ENCODE assay signal across 13 mouse cellular contexts in genomic region chr1:126317874-126318607, GRCm38 (mm10).
A peak's percentile ranks its signal among the peaks of the same experiment; 100 is the strongest.
DNase-seq lines count a peak whose midpoint lies in the region; ATAC-seq and TF ChIP-seq lines count a peak whose summit lies in the region.
"Had no signal": no experiment of that assay in that cellular context is flagged by ENCODE, and none has a peak within 500 bp of the region (broad histone marks: within the 10 kb centered on the region; RNA-seq: fewer than 3 reads in every experiment).

No protein-coding gene starts in this region.

- TF ChIP-seq EP300 in stomach, postnatal 0 days (optimal IDR thresholded peaks at IDR 0.05) = no peak

- 65% methylated on average over 11 of the region's 11 CpGs for WGBS in heart, embryonic 11.5 days (ENCODE audit: insufficient replicate concordance)
- WGBS in stomach, embryonic 15.5 days = 69% methylated on average over 11 of the region's 11 CpGs
- 76% methylated on average over 11 of the region's 11 CpGs for WGBS in stomach, postnatal 0 days
- 23% methylated on average over 11 of the region's 11 CpGs for WGBS in liver, embryonic 13.5 days (ENCODE audit: insufficient replicate concordance)

- intact Hi-C loops in heart, postnatal 10 days (cut with DNase I) = no loop called here

- H3K4me2 ChIP-seq in heart, embryonic 11.5 days = no peak overlapping the region; the same call in 1 of the 2 replicates
- no peak overlapping the region for H3K4me2 ChIP-seq in stomach, embryonic 15.5 days
- no peak overlapping the region for H3K4me2 ChIP-seq in stomach, postnatal 0 days (replicated peaks; ENCODE audit: low read depth)
- peak overlapping the region; percentile 45 for H3K4me2 ChIP-seq in liver, embryonic 13.5 days

- H3K9ac ChIP-seq in heart, embryonic 11.5 days (ENCODE audit: low read depth, low read length) = no peak overlapping the region
- no peak overlapping the region for H3K9ac ChIP-seq in stomach, embryonic 15.5 days
- H3K9ac ChIP-seq in stomach, postnatal 0 days (ENCODE audit: low read length) = no peak overlapping the region
- no peak overlapping the region for H3K9ac ChIP-seq in liver, embryonic 13.5 days

- ATAC-seq in heart, embryonic 11.5 days (replicated peaks; ENCODE audit: insufficient number of reproducible peaks, low FRiP score, low TSS enrichment) = peak; percentile 92
- ATAC-seq in stomach, embryonic 15.5 days (ENCODE audit: insufficient read depth, low FRiP score, low read depth) = peak; percentile 43; the same call in 1 of the 2 replicates
- no peak for ATAC-seq in stomach, postnatal 0 days (ENCODE audit: low FRiP score, low TSS enrichment)
- ATAC-seq in liver, embryonic 13.5 days (ENCODE audit: low read depth) = peak; percentile 94
- ATAC-seq: hindbrain, embryonic 16.5 days had no signal

- no peaks in the 10 kb centered on the region for H3K36me3 ChIP-seq in heart, embryonic 11.5 days (ENCODE audit: control insufficient read depth, insufficient read depth, low read length)
- H3K36me3 ChIP-seq in stomach, embryonic 15.5 days = no peaks in the 10 kb centered on the region
- no peaks in the 10 kb centered on the region for H3K36me3 ChIP-seq in stomach, postnatal 0 days (ENCODE audit: control insufficient read depth, insufficient read depth, low read length)
- H3K36me3 ChIP-seq in liver, embryonic 13.5 days = no peaks in the 10 kb centered on the region

- no peaks in the 10 kb centered on the region for H3K4me1 ChIP-seq in heart, embryonic 11.5 days (ENCODE audit: control insufficient read depth, insufficient read depth, low read length)
- H3K4me1 ChIP-seq in stomach, embryonic 15.5 days = no peaks in the 10 kb centered on the region
- H3K4me1 ChIP-seq in stomach, postnatal 0 days (replicated peaks; ENCODE audit: control insufficient read depth, insufficient read depth) = no peaks in the 10 kb centered on the region
- H3K4me1 ChIP-seq in liver, embryonic 13.5 days (replicated peaks) = peaks cover 25% of the 10 kb centered on the region

- no peaks in the 10 kb centered on the region for H3K9me3 ChIP-seq in heart, embryonic 11.5 days (replicated peaks; ENCODE audit: control insufficient read depth, low read length)
- no peaks in the 10 kb centered on the region for H3K9me3 ChIP-seq in stomach, embryonic 15.5 days
- no peaks in the 10 kb centered on the region for H3K9me3 ChIP-seq in stomach, postnatal 0 days (ENCODE audit: control insufficient read depth, low read length)
- no peaks in the 10 kb centered on the region for H3K9me3 ChIP-seq in liver, embryonic 13.5 days (replicated peaks)

- no peak for TF ChIP-seq CTCF in stomach, postnatal 0 days (IDR thresholded peaks at IDR 0.05; ENCODE audit: low read depth)

- DNase-seq in heart, postnatal 10 days = no peak
- DNase-seq in stomach, postnatal 0 days (ENCODE audit: low spot score) = no peak
- peak; percentile 61 for DNase-seq in liver, embryonic 13.5 days
- DNase-seq in yolk sac, embryonic 10.5 days (ENCODE audit: low spot score) = peak; percentile 23
- no peak for DNase-seq in urinary bladder, adult 2 months (ENCODE audit: low spot score)
- no peak for DNase-seq in left cerebral cortex, adult 11 months (ENCODE audit: low spot score)
- DNase-seq: adrenal gland, postnatal 10 days; cerebellum, adult 18-20 months; lung, adult 2 months had no signal

- H3K27ac ChIP-seq in heart, embryonic 11.5 days (ENCODE audit: low read depth, low read length) = peak overlapping the region; percentile 62
- no peak overlapping the region for H3K27ac ChIP-seq in stomach, embryonic 15.5 days
- no peak overlapping the region for H3K27ac ChIP-seq in stomach, postnatal 0 days (replicated peaks)
- H3K27ac ChIP-seq in liver, embryonic 13.5 days = peak overlapping the region; percentile 75
- H3K27ac ChIP-seq: kidney, postnatal 0 days had no signal

- H3K4me3 ChIP-seq in heart, embryonic 11.5 days (ENCODE audit: low read depth, low read length) = no peak overlapping the region
- no peak overlapping the region for H3K4me3 ChIP-seq in stomach, embryonic 15.5 days (replicated peaks)
- H3K4me3 ChIP-seq in stomach, postnatal 0 days (ENCODE audit: low read depth, low read length) = no peak overlapping the region
- H3K4me3 ChIP-seq in liver, embryonic 13.5 days (replicated peaks) = 0 out of 2 replicates have a peak overlapping the region, but pooled peaks have one; percentile 3

- H3K27me3 ChIP-seq in heart, embryonic 11.5 days (ENCODE audit: control insufficient read depth, insufficient read depth, low read length) = no peaks in the 10 kb centered on the region
- no peaks in the 10 kb centered on the region for H3K27me3 ChIP-seq in stomach, embryonic 15.5 days (replicated peaks)
- H3K27me3 ChIP-seq in stomach, postnatal 0 days (ENCODE audit: control insufficient read depth, insufficient read depth, low read length) = no peaks in the 10 kb centered on the region
- no peaks in the 10 kb centered on the region for H3K27me3 ChIP-seq in liver, embryonic 13.5 days

Comparison
In these comparisons a context has a peak if more than half of its experiments do, and no peak if none do; other contexts are left out.
1. H3K27ac ChIP-seq: peak in heart, embryonic 11.5 days (single experiment) and liver, embryonic 13.5 days (single experiment); none in stomach, embryonic 15.5 days (single experiment) and stomach, postnatal 0 days (single experiment).
2. DNase-seq: peak in liver, embryonic 13.5 days (single experiment) and yolk sac, embryonic 10.5 days (single experiment); none in heart, postnatal 10 days (0 of 2), stomach, postnatal 0 days (single experiment), urinary bladder, adult 2 months (single experiment) and left cerebral cortex, adult 11 months (single experiment).